Mouse (Mus musculus) MEL (cell line): Measurements from ENCODE around the gene Zgrf1.

Experiments used
- CHD2 ChIP-seq: IDR thresholded peaks from 2 replicates; pipeline ENCODE4 v1.6.1; 2011; ENCODE audit warnings: low read length, improper control_type of control experiment
- CTCF ChIP-seq, 3 experiments: IDR thresholded peaks in 2 of 3; conservative IDR thresholded peaks in 1 of 3; 2 replicates each; pipeline ENCODE4 v1.5.1; 2011 to 2012; ENCODE audit warnings: low read length in 3 of 3, low read depth in 2 of 3, mild to moderate bottlenecking in 2 of 3, improper control_type of control experiment in 1 of 3, inconsistent platforms in 1 of 3, mixed read lengths in 1 of 3, moderate library complexity in 1 of 3; ENCODE audit not compliant: control insufficient read depth in 1 of 3, insufficient read depth in 1 of 3, poor library complexity in 1 of 3, severe bottlenecking in 1 of 3
- E2F4 ChIP-seq: IDR thresholded peaks from 2 replicates; pipeline ENCODE4 v1.6.1; 2011; ENCODE audit warnings: low read depth, low read length, improper control_type of control experiment, borderline replicate concordance
- MAFK ChIP-seq: IDR thresholded peaks from 2 replicates; pipeline ENCODE4 v1.6.1; 2011; ENCODE audit warnings: low read depth, mild to moderate bottlenecking, low read length, improper control_type of control experiment, borderline replicate concordance
- MAX ChIP-seq: IDR thresholded peaks from 2 replicates; pipeline ENCODE4 v1.6.1; 2011; ENCODE audit warnings: low read length, improper control_type of control experiment
- MEF2A ChIP-seq: IDR thresholded peaks from 2 replicates; pipeline ENCODE4 v1.6.1; 2014; ENCODE audit warnings: low read depth, mild to moderate bottlenecking, inconsistent platforms, low read length, improper control_type of control experiment; ENCODE audit not compliant: poor library complexity, insufficient replicate concordance, severe bottlenecking; ENCODE audit errors: extremely low read depth
- MXI1 ChIP-seq: IDR thresholded peaks from 2 replicates; pipeline ENCODE4 v1.6.1; 2011; ENCODE audit warnings: mild to moderate bottlenecking, low read depth, low read length, improper control_type of control experiment
- NELFE ChIP-seq: IDR thresholded peaks from 2 replicates; pipeline ENCODE4 v1.6.1; 2011; ENCODE audit warnings: low read depth, low read length, improper control_type of control experiment
- NRF1 ChIP-seq: IDR thresholded peaks from 2 replicates; pipeline ENCODE4 v1.6.1; 2014; ENCODE audit warnings: low read depth, mild to moderate bottlenecking, inconsistent platforms, low read length, improper control_type of control experiment, moderate library complexity; ENCODE audit not compliant: poor library complexity, insufficient read depth, severe bottlenecking
- POLR2A ChIP-seq, 2 experiments: IDR thresholded peaks; 2 replicates each; pipeline ENCODE4 v1.6.1; 2011 to 2012; ENCODE audit warnings: low read length in 2 of 2, mild to moderate bottlenecking in 2 of 2, control low read depth in 1 of 2, improper control_type of control experiment in 1 of 2, low read depth in 1 of 2, moderate library complexity in 1 of 2; ENCODE audit not compliant: control insufficient read depth in 1 of 2, insufficient read depth in 1 of 2, poor library complexity in 1 of 2
- TCF12 ChIP-seq: IDR thresholded peaks from 2 replicates; pipeline ENCODE4 v1.6.1; 2014; ENCODE audit warnings: low read depth, mild to moderate bottlenecking, inconsistent platforms, low read length, improper control_type of control experiment, moderate library complexity
- UBTF ChIP-seq: IDR thresholded peaks from 2 replicates; pipeline ENCODE4 v1.6.1; 2012; ENCODE audit warnings: low read depth, mild to moderate bottlenecking, inconsistent platforms, low read length, improper control_type of control experiment, moderate library complexity, borderline replicate concordance; ENCODE audit not compliant: insufficient read depth
- ZKSCAN1 ChIP-seq: IDR thresholded peaks from 2 replicates; pipeline ENCODE4 v1.6.1; 2012; ENCODE audit warnings: low read depth, mild to moderate bottlenecking, inconsistent platforms, low read length, improper control_type of control experiment, moderate library complexity
- ZMIZ1 ChIP-seq: IDR thresholded peaks from 2 replicates; pipeline ENCODE4 v1.6.1; 2012; ENCODE audit warnings: low read depth, mild to moderate bottlenecking, inconsistent platforms, low read length, improper control_type of control experiment, moderate library complexity

- no peak for TF ChIP-seq UBTF
- no peak for TF ChIP-seq TCF12
- TF ChIP-seq MAFK, result no peak
- no peak for TF ChIP-seq POLR2A (IDR thresholded peaks at IDR 0.05; ENCODE audit: control insufficient read depth in 1 of 2, insufficient read depth in 1 of 2, low read depth in 1 of 2, low read length in 2 of 2, poor library complexity in 1 of 2)
- TF ChIP-seq MAX, result no peak
- no peak for TF ChIP-seq ZKSCAN1
- no peak for TF ChIP-seq ZMIZ1
- TF ChIP-seq CHD2, result no peak
- no peak for TF ChIP-seq MXI1
- TF ChIP-seq CTCF (IDR thresholded peaks at IDR 0.05 in 2 of 3, conservative IDR thresholded peaks at IDR 0.05 in 1 of 3; ENCODE audit: control insufficient read depth in 1 of 3, insufficient read depth in 1 of 3, low read depth in 2 of 3, low read length in 3 of 3, poor library complexity in 1 of 3, severe bottlenecking in 1 of 3), result no peak
- no peak for TF ChIP-seq NELFE
- no peak for TF ChIP-seq NRF1
- TF ChIP-seq E2F4, result no peak
- TF ChIP-seq MEF2A, result no peak
These were observed 9.7 kb downstream of the Zgrf1 start for GRCm38 (mm10) chr3:127562974-127563373.
